Mouse (Mus musculus) kidney, embryonic 14.5 days (tissue): ENCODE data around the gene Mafg. TPM values are rescaled to one million over a fixed set of nuclear protein-coding genes. Genes with fewer than 3 reads are reported as not detected.

ENCODE experiments used
- ATAC-seq: fragments of 200-750 bp; cut with Nextera tagmentation; 2 replicates; pipeline ENCODE4 v1.8.0; 2017; ENCODE audit warnings: moderate number of reproducible peaks, mild to moderate bottlenecking, moderate TSS enrichment, moderate library complexity; ENCODE audit not compliant: low FRiP score, low TSS enrichment
- H3K27ac ChIP-seq: fragments of 300-500 bp; sonication (generic); 2 replicates; pipeline ENCODE4 v1.5.1; 2014; ENCODE audit warnings: low read depth, mild to moderate bottlenecking, low read length, moderate library complexity, mixed read lengths
- H3K27me3 ChIP-seq: fragments of 300-500 bp; sonication (generic); 2 replicates; pipeline ENCODE4 v1.6.1; 2014; ENCODE audit warnings: mild to moderate bottlenecking, low read length; ENCODE audit not compliant: control insufficient read depth, insufficient read depth
- H3K36me3 ChIP-seq: fragments of 300-500 bp; sonication (generic); 2 replicates; pipeline ENCODE4 v1.6.1; 2014; ENCODE audit warnings: low read length, mixed read lengths; ENCODE audit not compliant: control insufficient read depth, insufficient read depth
- H3K4me1 ChIP-seq: fragments of 300-500 bp; sonication (generic); 2 replicates; pipeline ENCODE4 v1.6.1; 2014; ENCODE audit warnings: low read length, mixed read lengths; ENCODE audit not compliant: control insufficient read depth, insufficient read depth
- H3K4me2 ChIP-seq: fragments of 300-500 bp; sonication (generic); replicated peaks from 2 replicates; pipeline ENCODE4 v1.6.1; 2014; ENCODE audit warnings: low read depth, mild to moderate bottlenecking, low read length
- H3K4me3 ChIP-seq: fragments of 300-500 bp; sonication (generic); 2 replicates; pipeline ENCODE4 v1.5.1; 2014; ENCODE audit warnings: mild to moderate bottlenecking, low read length
- H3K9ac ChIP-seq: fragments of 300-500 bp; sonication (generic); 2 replicates; pipeline ENCODE4 v1.6.1; 2014; ENCODE audit warnings: low read depth, mild to moderate bottlenecking, low read length, moderate library complexity
- H3K9me3 ChIP-seq: fragments of 300-500 bp; sonication (generic); 2 replicates; pipeline ENCODE4 v1.6.1; 2016; ENCODE audit warnings: low read length; ENCODE audit not compliant: control insufficient read depth
- WGBS: fragments of 180-500 bp; shearing (Covaris S2); extraction: QIAGEN DNeasy Blood & Tissue Kit; methylation state at CpG from one replicate; pipeline ENCODE4 v1.1.7; 2014; 5-methylcytosine and 5-hydroxymethylcytosine counted together
- polyA plus RNA-seq: library from polyadenylated mRNA; unstranded; fragments of >200 nt; fragmentation: Nextera tagmentation; extraction: Ambion mirVana; gene quantifications from 2 replicates; pipeline ENCODE4 v1.2.1, GENCODE M21; 2014

The Mafg gene
- polyA plus RNA-seq, 1 experiment from 2014 or later, result 27.9 TPM

DNA sequence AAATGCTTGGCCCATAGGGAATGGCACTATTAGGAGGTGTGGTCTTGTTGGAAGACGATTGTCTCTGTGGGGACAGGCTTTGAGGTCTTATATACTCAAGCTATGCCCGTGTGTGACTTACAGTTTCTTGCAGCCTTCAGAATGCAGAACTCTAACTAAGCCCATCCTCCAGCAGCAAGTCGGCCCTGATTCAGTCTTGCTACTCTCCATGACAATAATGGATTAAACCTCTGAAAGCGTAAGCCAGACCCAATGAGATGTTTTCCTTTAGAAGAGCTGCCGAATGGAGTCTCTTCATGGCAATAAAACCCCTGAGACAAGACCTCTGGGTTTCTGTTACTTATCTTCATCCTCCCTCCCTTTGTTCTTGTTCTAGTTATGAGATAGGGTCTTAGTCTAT lies 1.4 kb upstream of the Mafg start:
- H3K36me3 ChIP-seq, result no peaks in the 10 kb centered on the region
- H3K27ac ChIP-seq, result no peak overlapping the region
- H3K9ac ChIP-seq, result no peak overlapping the region
- no peak overlapping the region for H3K4me3 ChIP-seq
- H3K9me3 ChIP-seq, result no peaks in the 10 kb centered on the region
- no peak overlapping the region for H3K4me2 ChIP-seq
- no peaks in the 10 kb centered on the region for H3K27me3 ChIP-seq
- no peak for ATAC-seq
- WGBS, result 79% methylated on average over 5 of the region's 5 CpGs
- peaks cover 30% of the 10 kb centered on the region for H3K4me1 ChIP-seq

DNA sequence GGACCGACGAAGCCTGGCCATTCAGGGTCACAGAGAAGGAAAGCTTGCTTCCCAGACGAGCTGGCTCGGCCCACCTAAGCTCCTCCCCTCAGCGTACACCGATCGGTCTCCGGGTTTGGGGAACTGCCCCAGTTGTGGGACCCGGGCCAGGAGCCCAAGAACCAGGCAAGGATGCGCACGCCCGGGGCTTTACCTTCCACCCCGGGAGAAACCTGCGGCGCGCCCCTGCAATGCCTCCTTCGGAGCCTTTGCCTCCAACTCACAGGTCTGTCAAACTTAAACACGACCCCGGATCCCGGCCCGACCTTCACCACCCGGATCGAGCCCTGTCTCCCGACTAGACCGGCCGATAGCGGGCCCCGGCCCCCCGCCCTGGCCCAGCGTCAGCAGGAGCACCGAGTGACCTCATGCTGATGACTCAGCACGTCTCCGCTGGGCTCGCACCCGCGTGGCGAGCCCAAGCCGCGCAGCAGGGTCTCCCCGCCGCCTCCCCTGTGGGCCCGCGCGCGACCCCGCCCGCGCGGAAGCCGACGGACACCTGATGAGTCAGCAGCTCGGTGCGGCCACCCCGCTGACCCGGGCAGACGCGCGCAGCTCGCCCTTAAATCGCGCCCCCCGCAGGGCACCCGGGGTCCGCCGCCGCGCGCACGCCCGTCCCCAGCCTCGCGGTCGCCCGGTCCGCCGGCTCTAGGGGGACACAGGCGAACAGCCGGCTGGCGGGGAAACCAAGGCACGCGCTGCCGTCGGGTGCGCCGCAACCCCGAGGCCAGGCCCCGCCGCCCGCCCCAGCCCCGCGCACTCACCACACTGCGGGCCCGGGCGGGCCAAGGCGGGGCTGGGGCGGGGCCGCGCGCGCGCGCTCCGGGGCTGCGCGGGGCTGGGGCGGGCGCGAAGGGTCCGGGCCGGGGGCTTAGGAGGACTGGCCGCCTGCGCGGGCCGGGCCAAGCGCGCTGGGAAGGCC lies 561 bp downstream of the Mafg start:
- peak overlapping the region; percentile 88 for H3K27ac ChIP-seq
- H3K36me3 ChIP-seq, result peaks cover 13% of the 10 kb centered on the region
- WGBS, result 0% methylated on average over 86 of the region's 116 CpGs
- H3K9ac ChIP-seq, result peak overlapping the region; percentile 95
- H3K4me3 ChIP-seq, result peak overlapping the region; percentile 98
- peaks cover 33% of the 10 kb centered on the region for H3K4me1 ChIP-seq
- H3K4me2 ChIP-seq, result peak overlapping the region; percentile 61
- ATAC-seq, result peak; percentile 77
- H3K9me3 ChIP-seq, result no peaks in the 10 kb centered on the region
- no peaks in the 10 kb centered on the region for H3K27me3 ChIP-seq

DNA sequence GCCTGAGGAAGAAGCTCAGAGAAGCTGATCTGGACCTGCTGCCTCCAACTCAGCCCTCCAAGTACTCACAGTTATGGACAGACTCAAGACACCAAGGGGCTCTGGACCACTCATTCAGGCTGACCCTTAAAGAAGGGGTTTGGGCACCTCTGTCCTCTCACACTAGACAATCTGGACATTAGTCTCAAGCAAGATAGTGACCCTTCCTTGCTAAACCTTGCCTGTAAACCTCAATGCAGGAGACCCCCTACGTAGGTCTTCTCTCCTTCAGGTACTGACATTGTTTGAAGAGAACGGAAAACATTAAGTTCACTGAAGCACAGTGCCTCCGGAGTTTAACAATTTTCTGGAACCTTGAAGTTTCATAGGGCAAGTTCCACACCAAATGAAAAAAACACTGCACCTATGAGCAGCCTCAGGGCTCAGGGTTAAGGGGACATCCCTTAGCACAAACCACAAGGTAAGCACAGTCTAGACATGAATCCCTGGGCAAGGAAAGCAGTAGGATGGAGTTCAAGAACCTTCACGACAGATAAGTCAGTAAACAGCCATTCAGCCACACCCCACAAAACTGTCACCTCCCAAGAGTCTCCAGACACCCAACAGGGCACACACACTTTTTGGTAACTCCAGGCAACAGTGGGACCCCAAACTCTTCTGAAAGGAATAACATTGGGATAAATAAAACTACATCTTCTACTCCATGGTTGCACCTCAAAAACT lies 1.5 kb downstream of the Mafg start:
- no peak for ATAC-seq
- Histone ChIP-seq H3K4me2 (peak overlapping the region; percentile 61), H3K27me3 (no peaks in the 10 kb centered on the region), H3K4me1 (peaks cover 33% of the 10 kb centered on the region), H3K9me3 (no peaks in the 10 kb centered on the region), H3K4me3 (peak overlapping the region; percentile 98), H3K27ac (peak overlapping the region; percentile 88; the same call in 1 of the 2 replicates), H3K36me3 (peaks cover 22% of the 10 kb centered on the region), H3K9ac (peak overlapping the region; percentile 95)
- WGBS, result 45% methylated on average over 4 of the region's 4 CpGs

DNA sequence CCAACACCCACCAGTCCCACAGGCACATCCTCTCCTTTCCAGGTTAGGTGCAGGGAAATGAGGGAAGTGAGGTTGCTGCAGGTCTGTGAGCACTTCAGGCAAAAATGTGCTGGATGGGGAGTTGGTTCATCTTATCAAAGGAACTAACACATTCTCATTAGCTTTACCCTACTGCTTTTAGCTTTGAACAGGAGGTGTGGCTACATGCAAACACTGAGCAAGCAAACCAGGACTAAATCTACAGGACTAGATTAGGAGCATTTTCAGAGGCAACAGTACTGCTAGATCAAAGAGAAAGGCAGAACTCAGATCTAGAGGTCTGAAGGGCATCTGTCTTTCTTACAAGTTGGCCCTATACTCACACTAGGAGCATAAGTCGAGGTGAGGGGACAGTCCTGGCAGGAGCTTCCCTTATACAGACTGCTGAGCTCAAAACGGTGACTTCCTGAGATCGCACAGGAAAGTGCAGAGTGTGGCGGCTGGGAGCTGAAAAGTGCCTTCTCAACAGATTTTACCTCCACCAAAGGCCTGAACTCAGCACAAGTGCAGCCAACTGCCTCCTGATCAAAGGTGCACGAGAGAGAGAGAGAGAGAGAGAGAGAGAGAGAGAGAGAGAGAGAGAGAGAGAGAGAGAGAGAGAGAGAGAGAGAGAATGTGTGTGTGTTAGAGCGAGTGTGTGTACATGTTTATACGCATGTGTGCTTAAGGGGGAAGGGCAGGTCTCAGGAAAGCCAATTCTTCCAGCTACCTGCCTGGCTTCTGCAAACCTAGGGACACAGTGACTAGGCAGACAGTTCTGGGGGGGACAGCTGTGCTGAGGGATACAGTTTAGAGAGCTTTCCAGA lies 2.3 kb downstream of the Mafg start:
- peak overlapping the region; percentile 88 for H3K27ac ChIP-seq
- H3K9me3 ChIP-seq, result no peaks in the 10 kb centered on the region
- H3K4me2 ChIP-seq, result peak overlapping the region; percentile 61
- no peaks in the 10 kb centered on the region for H3K27me3 ChIP-seq
- H3K36me3 ChIP-seq, result peaks cover 28% of the 10 kb centered on the region
- peak overlapping the region; percentile 38; the same call in 1 of the 2 replicates for H3K9ac ChIP-seq
- 22% methylated on average over 7 of the region's 7 CpGs for WGBS
- H3K4me1 ChIP-seq, result peaks cover 33% of the 10 kb centered on the region
- H3K4me3 ChIP-seq, result peak overlapping the region; percentile 98; the same call in 1 of the 2 replicates
- no peak for ATAC-seq

DNA sequence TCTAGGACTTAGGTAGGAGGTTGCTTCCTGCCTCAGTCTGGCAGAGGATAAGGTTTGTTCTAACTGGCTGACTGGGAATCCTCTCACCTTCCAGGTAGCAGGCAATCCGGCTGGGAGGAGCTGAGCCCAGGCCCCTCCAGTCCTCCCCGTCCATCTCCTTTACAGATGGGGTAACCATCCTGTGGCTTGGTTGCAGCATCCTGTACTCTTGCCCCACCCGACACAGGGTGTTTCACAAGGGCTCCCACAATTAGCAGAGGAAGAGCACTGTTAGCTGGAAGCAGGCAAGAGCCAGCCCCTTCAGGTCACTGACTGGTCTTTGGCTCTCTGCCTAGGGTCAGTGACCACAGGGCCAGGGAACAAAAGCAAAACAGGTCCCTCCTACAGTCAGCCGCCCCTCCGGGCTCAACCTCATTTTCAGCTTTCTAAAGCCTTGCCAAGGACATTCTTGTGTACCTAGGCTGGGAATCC lies 3.0 kb downstream of the Mafg start:
- Histone ChIP-seq H3K9me3 (no peaks in the 10 kb centered on the region), H3K36me3 (peaks cover 28% of the 10 kb centered on the region), H3K4me1 (peaks cover 35% of the 10 kb centered on the region), H3K4me2 (peak overlapping the region; percentile 20), H3K27me3 (no peaks in the 10 kb centered on the region), H3K9ac (peak overlapping the region; percentile 38; the same call in 1 of the 2 replicates), H3K27ac (peak overlapping the region; percentile 76), H3K4me3 (no peak overlapping the region; the same call in 1 of the 2 replicates)
- WGBS, result 22% methylated on average over 5 of the region's 5 CpGs
- no peak for ATAC-seq

DNA sequence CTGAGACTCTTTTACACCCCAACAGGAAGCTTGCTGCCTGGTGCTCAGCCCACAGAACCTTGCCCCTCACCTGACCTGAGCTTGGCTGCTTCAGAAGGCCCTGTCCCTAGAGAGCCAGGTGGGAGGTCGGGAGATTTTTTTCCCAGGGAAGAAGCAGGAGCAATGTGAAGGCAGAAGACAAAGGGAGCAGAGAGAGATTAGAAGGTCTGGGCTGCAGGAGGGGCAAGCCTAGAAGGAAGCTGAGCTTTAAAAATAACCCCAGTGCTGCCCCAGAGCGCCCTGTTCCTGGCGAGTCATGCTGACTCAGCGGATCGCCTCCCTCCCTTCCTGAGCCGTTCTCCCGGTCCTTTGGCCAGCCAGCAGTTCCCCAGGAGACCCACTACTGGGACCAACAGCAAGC lies 3.5 kb downstream of the Mafg start:
- Histone ChIP-seq H3K4me3 (peak overlapping the region; percentile 9; the same call in 1 of the 2 replicates), H3K9ac (peak overlapping the region; percentile 38), H3K4me2 (peak overlapping the region; percentile 20), H3K36me3 (peaks cover 28% of the 10 kb centered on the region), H3K4me1 (peaks cover 39% of the 10 kb centered on the region), H3K27me3 (no peaks in the 10 kb centered on the region), H3K27ac (peak overlapping the region; percentile 76; the same call in 1 of the 2 replicates), H3K9me3 (no peaks in the 10 kb centered on the region)
- ATAC-seq, result no peak
- 22% methylated on average over 7 of the region's 7 CpGs for WGBS

DNA sequence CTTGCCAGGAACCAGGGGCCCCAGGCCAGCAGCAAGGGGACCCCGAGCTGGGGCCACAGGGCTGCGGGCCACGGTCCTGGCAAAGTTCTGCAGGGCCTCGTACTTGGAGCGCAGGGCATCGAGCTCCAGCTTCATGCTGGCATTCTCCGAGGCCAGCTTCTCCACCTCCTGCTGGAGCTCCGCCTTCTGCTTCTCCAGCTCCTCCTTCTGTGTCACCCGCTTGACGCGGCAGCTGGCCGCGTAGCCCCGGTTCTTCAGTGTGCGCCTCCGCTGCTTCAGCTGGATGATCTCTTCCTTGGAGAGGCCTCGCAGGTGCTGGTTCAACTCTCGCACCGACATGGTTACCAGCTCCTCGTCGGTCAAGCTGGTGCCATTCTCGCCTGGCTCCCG lies 4.1 kb downstream of the Mafg start:
- no peaks in the 10 kb centered on the region for H3K27me3 ChIP-seq
- H3K9me3 ChIP-seq, result no peaks in the 10 kb centered on the region
- peak overlapping the region; percentile 53; the same call in 1 of the 2 replicates for H3K27ac ChIP-seq
- no peak for ATAC-seq
- peaks cover 28% of the 10 kb centered on the region for H3K36me3 ChIP-seq
- peak overlapping the region; percentile 38; the same call in 1 of the 2 replicates for H3K9ac ChIP-seq
- peaks cover 39% of the 10 kb centered on the region for H3K4me1 ChIP-seq
- no peak overlapping the region; the same call in 1 of the 2 replicates for H3K4me2 ChIP-seq
- H3K4me3 ChIP-seq, result peak overlapping the region; percentile 9; the same call in 1 of the 2 replicates
- 81% methylated on average over 23 of the region's 23 CpGs for WGBS

DNA sequence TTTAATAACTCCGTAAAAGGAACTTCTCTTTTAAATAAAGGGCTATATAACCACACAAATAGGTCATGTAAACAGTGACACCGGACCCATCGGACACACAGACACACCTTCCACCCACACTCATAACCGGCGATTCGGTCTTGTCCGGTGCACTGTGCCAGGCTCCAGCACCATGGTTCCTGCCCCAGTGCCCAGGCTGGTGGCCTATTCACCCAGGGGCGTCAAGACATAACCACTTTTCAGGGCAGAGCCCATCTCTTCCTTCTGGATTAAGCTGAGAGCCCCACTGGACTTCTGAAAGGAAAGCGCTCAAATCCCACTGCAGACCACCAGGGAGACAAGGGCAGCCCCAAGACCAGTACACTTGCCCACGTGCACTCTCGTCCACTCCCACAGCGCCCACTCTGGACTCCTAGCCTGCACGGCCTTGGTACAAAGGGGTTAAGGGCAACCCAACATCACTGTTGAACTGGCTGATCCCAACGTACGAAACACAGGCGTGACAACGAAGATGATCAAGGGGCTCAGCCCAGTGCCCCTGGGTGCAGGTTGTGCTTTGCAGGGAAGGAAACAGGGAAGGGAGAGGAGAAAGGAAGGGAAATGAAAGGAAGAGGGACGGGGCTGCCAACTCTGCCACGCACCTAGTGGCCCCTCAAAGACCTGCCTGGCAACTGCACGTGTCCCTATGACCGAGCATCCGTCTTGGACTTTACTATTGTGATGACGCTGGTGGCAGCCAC lies 4.6 kb downstream of the Mafg start:
- H3K4me3 ChIP-seq, result no peak overlapping the region
- ATAC-seq, result no peak
- no peak overlapping the region for H3K27ac ChIP-seq
- 94% methylated on average over 23 of the region's 23 CpGs for WGBS
- no peaks in the 10 kb centered on the region for H3K27me3 ChIP-seq
- H3K9me3 ChIP-seq, result no peaks in the 10 kb centered on the region
- no peak overlapping the region for H3K4me2 ChIP-seq
- peaks cover 41% of the 10 kb centered on the region for H3K4me1 ChIP-seq
- H3K9ac ChIP-seq, result no peak overlapping the region
- peaks cover 28% of the 10 kb centered on the region for H3K36me3 ChIP-seq
